Mouse (Mus musculus) left cerebral cortex, postnatal 36 days (tissue): ENCODE measurements at regions not wholly inside any gene's neighbourhood (a gene's known extent, or its start where the extent isn't known, plus 50 kb on each side); places are given as distances from the start of the nearest gene placed in this dataset.
A peak's percentile ranks its signal among the peaks of the same experiment; 100 is the strongest.
"Not testable (repeated sequence)": the region's sequence is repeated elsewhere in the genome, so short reads cannot be mapped to it uniquely, and the experiment has no call there.

Experiments used
- DNase-seq, 2 experiments: peaks; one replicate each; pipeline ENCODE4 v3.0.0; 2021 to 2022; ENCODE audit warnings: low spot score in 2 of 2, mixed read lengths in 1 of 2
- intact Hi-C: fragments of 180-260 bp; cut with DNase I; formaldehyde crosslinking; loops from one replicate; pipeline ENCODE4 v1.15.1; 2025

DNA sequence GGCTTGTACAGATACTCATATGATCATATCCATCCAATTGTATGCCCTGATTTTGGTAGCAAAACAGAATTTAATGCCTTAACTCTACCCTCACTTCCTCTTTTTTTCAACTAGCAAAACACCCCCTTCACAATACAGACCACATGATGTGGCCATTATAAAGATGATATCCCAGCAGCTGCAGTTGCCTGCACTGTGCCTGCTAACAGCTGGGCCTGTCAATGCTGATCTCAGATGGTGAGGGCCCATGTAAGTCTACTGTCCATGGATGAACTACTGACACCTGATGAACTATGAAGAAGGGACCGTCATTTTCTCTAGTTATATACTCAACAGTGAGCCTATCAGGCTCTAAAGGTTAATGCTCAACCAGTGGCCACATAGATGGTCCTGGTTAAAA, 191.8 kb upstream of the Fmr1 start:
- intact Hi-C loops = no loop called here
- DNase-seq = no peak

DNA sequence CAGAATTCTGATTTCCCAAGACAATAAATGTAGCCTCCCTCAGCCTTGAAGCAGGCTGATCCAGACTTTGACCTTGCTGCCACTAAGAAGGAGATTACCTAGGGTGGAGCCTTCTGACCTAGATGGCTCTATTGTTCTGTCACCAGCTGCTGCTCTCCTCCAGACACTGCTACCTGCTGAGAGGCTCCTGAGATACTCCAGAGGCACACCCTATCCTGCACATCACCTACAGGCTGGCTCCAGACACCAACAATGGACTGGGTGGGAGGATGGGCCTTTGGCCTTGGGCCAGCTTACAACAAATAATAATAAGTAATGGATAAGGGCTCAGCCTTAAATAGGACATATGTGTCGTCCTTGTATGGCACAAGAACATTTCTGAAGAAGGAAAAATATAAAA, 186.3 kb upstream of the Fmr1 start:
- intact Hi-C loops = not testable (repeated sequence)

DNA sequence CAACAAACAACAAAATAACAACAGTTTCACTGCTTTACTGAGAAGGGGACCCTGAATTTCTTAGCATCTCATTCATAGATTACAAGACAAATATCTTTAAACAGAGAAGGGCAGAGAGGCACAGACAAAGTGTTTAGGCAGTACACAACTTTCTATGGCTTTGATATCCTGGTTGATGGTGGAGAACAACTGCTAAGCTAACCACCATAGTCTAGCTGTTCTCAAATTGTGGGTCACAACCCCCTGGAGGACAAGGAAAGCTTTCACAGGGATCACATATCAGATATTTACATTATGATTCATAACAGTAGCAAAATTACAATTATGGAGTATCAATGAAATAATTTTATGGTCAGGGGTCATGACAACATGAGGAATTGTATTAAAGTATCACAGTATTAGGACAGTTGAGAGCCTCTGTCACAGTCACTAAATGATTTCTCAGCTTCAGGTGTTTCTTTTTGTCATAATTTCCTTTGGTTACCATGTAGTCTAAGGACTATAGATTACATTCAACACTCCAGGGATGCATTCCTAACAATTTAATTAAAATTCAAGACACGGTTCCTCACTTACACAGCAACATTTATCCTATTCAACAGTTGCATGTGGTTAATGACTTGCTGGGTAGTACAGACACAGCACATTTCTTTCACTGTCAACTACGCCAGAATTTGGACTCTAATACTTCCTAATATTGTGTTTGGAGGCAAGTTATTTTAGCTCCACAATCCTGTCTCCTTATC, 183.8 kb upstream of the Fmr1 start:
- no peak for DNase-seq
- intact Hi-C loops = no loop called here

More for the DNA sequence above, 186.3 kb upstream of the Fmr1 start:
- not testable (repeated sequence) for DNase-seq

DNA sequence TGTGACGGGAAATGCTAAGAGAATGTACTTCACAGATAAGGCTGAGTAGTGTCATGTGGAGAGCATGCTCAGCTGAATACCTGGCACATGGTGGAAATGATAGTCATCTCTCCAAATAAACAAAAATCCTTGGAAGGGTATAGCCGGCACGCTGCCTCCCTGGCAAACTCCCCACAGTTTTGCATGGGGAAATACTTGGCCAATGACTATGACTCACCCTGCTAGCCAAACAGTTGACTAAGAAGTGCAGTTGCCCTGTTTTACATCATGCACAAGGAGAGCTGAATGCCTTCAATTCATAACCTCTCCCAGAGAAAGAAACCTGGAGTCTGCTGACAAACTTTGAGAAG, 183.2 kb upstream of the Fmr1 start:
- intact Hi-C loops = no loop called here
- no peak for DNase-seq

DNA sequence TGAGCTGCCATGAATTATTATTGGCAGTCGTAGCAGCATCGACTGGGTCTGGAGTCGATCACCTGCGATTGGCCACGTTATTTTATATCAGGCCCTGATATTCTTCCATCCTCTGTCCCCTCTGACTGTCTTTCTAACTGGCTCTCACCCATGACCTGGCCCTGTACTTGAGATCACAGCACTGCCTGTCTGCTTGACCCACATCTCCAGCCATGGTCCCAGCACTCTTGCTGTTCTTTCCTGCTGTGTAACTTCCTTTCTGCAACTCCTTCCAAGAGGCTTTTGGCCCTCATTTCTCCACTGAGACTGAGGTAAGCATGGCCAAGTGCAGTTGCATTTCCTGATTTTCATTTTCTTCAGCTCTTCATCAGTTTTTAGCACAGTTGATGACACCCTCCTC, 182.6 kb upstream of the Fmr1 start:
- DNase-seq = no peak
- intact Hi-C loops = no loop called here

DNA sequence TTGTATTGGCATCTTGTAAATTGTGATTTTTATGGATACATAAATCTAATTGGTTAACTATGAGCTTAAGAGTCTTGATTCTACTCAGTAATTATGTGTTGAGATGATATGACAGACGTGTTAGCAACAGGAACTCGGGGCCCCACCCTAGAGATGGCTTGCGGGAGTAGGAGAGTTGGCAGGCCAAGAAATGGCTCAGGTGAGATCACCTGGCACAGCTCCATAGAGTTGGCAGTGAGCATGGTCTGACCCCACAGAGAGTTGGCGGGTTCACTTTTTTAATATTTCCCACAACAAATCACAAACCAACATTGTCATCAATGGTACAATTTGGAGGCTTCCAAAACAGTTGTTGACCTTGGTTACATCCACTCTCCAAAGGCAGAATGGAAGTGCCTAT, 180.5 kb upstream of the Fmr1 start:
- intact Hi-C loops = no loop called here
- no peak for DNase-seq

DNA sequence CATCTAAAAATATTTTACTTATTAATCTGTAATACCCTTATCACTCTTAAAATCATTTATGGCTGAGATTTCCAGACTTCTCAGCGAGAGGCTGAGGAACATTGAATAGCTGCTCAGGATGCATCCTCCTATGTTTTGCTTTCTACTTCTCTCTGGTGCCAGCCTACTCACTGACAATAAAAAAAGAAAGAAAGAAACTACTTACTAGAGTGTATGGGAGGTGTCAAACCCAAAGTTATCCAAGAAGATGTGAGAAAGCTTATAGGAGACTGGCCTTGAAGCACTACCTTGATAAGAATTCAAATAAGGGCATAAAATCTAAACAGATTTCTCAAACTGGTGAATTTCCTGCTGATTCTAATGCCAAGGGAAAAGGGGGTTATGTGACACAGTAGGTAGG, 175.4 kb upstream of the Fmr1 start:
- intact Hi-C loops = no loop called here
- no peak for DNase-seq

DNA sequence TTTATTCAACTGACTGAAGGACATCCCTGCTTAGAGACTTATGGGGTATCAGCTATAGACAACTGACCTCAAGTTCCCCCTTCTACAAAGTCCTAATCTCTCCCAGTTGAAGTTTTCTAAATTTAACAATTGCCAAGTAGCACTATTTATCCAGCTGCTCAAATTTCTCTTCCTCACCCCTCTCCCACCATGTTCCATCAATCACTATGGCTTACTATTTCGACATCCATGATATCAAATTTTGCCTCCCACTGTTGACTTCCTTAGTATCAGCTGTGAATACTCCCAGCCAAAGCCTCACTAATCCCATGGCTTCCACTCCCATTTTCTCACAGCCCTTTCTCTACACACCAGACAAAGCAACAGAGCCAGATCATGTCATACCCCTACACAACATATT, 170.7 kb upstream of the Fmr1 start:
- no peak for DNase-seq
- intact Hi-C loops = no loop called here

DNA sequence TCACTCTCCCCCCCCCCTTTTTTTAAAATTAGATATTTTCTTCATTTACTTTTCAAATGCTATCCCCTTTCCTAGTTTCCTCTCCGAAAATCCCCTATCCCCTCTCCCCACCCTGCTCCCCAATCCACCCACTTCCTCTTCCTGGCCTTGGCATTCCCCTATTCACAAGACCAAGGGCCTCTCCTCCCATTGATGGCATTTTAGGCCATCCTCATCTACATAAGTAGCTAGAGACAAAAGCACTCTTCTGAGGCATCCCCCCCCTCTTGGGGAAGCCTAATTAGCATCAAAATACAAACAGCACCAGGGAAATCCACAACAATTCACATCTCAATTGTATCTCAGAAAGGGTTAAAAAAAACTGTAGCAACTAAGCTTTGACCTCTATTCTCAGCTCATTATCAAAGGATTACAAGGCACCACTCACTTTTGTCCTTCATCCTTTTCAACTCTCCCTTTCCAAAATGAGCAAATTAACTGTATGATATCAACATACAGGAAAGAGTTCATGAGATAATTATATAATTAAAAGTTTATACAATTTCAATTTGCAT, 166.1 kb upstream of the Fmr1 start:
- no peak for DNase-seq
- intact Hi-C loops = no loop called here

DNA sequence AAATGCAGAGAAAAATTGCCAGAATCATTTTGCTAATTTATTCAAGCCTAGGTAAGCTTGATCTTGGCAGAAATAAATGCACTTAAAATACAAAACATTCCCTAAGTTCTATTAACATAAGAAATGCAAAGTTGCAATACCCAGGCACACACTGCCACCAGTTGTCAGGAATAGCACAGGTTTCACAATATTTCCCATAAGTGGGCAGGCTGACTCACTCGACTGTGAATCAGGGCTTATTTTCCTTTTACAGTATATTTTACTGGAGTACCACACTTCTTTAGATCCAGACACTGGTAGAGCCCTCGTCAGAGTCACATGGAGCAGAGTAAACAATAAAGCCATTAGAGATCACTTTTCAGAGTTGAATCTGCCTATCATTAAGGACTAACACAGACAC, 131.8 kb upstream of the Fmr1 start:
- intact Hi-C loops = no loop called here
- DNase-seq = no peak

DNA sequence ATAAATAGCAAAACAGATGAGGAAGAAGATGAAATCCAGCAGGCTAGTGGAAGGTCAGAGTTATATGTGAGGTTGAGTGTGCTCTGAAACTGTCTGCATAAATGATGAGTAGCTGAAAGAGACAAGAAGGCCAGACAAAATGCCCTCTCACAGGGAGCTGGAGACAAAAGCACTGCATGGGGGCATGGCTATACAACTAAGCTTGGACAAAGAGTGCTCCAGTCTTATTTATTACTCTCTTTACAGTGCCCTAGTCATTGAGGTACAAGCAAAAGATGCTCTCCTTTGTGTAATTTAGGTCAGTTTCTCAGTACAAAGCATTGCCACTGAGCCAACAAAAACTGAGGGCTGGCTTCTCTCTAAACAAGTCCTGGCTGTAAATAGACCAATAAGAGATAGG, 124.3 kb upstream of the Fmr1 start:
- intact Hi-C loops = no loop called here
- DNase-seq = no peak

DNA sequence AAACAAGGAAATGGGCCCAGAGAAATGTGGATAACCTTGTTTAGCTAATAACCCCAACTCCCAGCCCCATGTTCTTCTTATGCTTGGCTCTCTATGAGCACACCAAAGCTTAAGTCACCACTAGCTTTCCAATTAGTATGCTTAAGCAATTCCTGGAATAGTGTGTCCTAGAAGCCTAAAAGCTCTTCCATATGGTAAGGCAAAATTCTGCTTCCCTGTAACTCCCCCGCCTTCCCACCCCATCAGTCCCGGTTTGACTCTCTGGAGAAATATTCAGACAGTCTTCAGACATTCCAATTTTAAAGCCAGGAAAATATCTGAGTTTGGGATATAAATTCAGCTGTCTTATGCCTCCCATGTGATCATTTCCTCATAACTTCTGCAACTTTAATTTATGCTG, 120.6 kb upstream of the Fmr1 start:
- peak; percentile 10 to 23 for DNase-seq
- intact Hi-C loops = no loop called here

DNA sequence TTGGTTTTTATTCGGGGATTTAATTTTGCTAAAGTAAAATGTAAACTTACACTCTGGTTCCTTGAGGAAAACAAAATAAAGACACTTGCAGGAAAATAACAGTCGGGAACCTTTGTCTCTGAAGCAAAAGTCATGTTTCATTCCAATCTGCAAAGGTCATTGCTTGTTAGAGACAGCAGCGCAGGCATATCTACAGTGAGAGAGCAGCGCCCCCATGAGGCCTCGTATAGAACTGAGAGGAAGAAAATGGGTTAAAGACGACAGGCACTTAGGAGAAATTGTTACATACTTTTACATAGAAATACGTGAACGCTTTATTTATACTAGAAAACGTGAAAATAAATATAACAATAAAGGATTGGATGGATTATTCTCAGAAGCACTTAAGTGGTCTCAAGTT, 93.1 kb upstream of the Fmr1 start:
- peak; percentile 16 to 17 for DNase-seq
- intact Hi-C loops = no loop called here

DNA sequence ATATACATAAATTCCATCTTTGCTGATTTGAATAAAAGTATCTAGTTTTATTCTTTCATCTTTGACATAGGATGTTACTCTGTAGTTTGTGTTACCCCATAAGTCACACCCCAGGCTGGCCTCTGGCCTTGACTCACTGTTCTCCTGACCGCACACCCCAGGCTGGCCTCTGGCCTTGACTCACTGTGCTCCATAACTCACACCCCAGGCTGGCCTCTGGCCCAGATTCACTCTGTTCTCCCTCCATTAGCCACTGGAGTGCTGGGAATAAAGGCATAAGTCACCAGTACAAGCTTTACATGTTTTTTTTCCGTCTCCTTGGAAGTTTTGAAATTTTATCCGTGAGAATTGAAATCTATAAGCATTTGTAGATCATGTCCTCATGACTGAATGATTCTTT, 56.2 kb upstream of the Fmr1 start:
- intact Hi-C loops = no loop called here
- no peak for DNase-seq
